8 mouse cellular contexts compared by ENCODE assay signal in genomic region chr1:157443723-157444561, GRCm38 (mm10). TPM values are rescaled to one million over a fixed set of nuclear protein-coding genes. Genes with fewer than 3 reads are reported as not detected.
DNase-seq lines count a peak whose midpoint lies in the region; ATAC-seq and TF ChIP-seq lines count a peak whose summit lies in the region.

No protein-coding gene starts in this region.

- peak overlapping the region; percentile 32 for H3K4me2 ChIP-seq in liver, embryonic 16.5 days (ENCODE audit: low read depth, low read length)

- H3K79me2 ChIP-seq in MEL (ENCODE audit: control insufficient read depth, insufficient read depth, low read length, poor library complexity) = no peaks in the 10 kb centered on the region; the same call in 1 of the 2 replicates

- peak; percentile 28 for DNase-seq in MEL (ENCODE audit: low read depth, low spot score)
- peak; percentile 45 to 48 for DNase-seq in heart, postnatal 10 days
- DNase-seq in gastrocnemius, adult 18-20 months (ENCODE audit: low spot score) = no peak
- DNase-seq in ovary, postnatal 14 days (ENCODE audit: low spot score) = no peak
- DNase-seq in thymus, postnatal 14 days = no peak
- no peak for DNase-seq in T-cell, adult 2 months (ENCODE audit: low spot score)

- no peak for TF ChIP-seq POLR2A in MEL (IDR thresholded peaks at IDR 0.05; ENCODE audit: control insufficient read depth in 1 of 2, insufficient read depth in 1 of 2, low read depth in 1 of 2, low read length in 2 of 2, poor library complexity in 1 of 2)
- TF ChIP-seq POLR2A in cortical plate, adult 2 months (IDR thresholded peaks at IDR 0.05; ENCODE audit: extremely low read depth, insufficient read depth, low read length) = no peak

- ATAC-seq in liver, embryonic 16.5 days (ENCODE audit: low read depth) = no peak

- H3K4me3 ChIP-seq in MEL (ENCODE audit: control insufficient read depth in 1 of 2, insufficient read depth in 1 of 2, low read depth in 2 of 2, low read length in 2 of 2) = peak overlapping the region; percentile 65 to 86
- no peak overlapping the region for H3K4me3 ChIP-seq in cortical plate, adult 2 months (ENCODE audit: insufficient read depth, low read length)
- H3K4me3 ChIP-seq in liver, embryonic 16.5 days (ENCODE audit: low read depth, low read length) = no peak overlapping the region

- H3K4me1 ChIP-seq in MEL (ENCODE audit: control insufficient read depth in 1 of 2, insufficient read depth in 2 of 2, low read length in 2 of 2) = peaks cover 2 to 26% of the 10 kb centered on the region in 2 experiments
- H3K4me1 ChIP-seq in cortical plate, adult 2 months (ENCODE audit: control insufficient read depth, insufficient read depth, low read length) = peaks cover 4% of the 10 kb centered on the region
- no peaks in the 10 kb centered on the region for H3K4me1 ChIP-seq in liver, embryonic 16.5 days (ENCODE audit: control insufficient read depth, low read depth, low read length)

- TF ChIP-seq CTCF in MEL (IDR thresholded peaks at IDR 0.05 in 2 of 3, conservative IDR thresholded peaks at IDR 0.05 in 1 of 3; ENCODE audit: control insufficient read depth in 1 of 3, insufficient read depth in 1 of 3, low read depth in 2 of 3, low read length in 3 of 3, poor library complexity in 1 of 3, severe bottlenecking in 1 of 3) = no peak
- TF ChIP-seq CTCF in cortical plate, adult 2 months (IDR thresholded peaks at IDR 0.05; ENCODE audit: extremely low read depth, insufficient read depth, low read length) = no peak

- no peaks in the 10 kb centered on the region for H3K27me3 ChIP-seq in MEL (ENCODE audit: control insufficient read depth in 1 of 2, insufficient read depth in 2 of 2, low read length in 2 of 2)
- H3K27me3 ChIP-seq in liver, embryonic 16.5 days (ENCODE audit: control insufficient read depth, insufficient read depth, low read depth, low read length) = no peaks in the 10 kb centered on the region

- no peak for TF ChIP-seq EP300 in MEL (IDR thresholded peaks at IDR 0.05; ENCODE audit: low read depth in 1 of 2, low read length in 2 of 2)

- H3K9me3 ChIP-seq in MEL (replicated peaks; ENCODE audit: insufficient read depth, low read length) = no peaks in the 10 kb centered on the region
- H3K9me3 ChIP-seq in liver, embryonic 16.5 days (replicated peaks; ENCODE audit: control insufficient read depth, low read length) = no peaks in the 10 kb centered on the region

- 26% methylated on average over 19 of the region's 19 CpGs for WGBS in liver, embryonic 16.5 days (ENCODE audit: insufficient replicate concordance)

- peaks cover 0 to 15% of the 10 kb centered on the region in 2 experiments; a peak in 2 of 4 replicates for H3K36me3 ChIP-seq in MEL (ENCODE audit: control insufficient read depth in 1 of 2, insufficient read depth in 2 of 2, low read length in 2 of 2)
- no peaks in the 10 kb centered on the region for H3K36me3 ChIP-seq in liver, embryonic 16.5 days (ENCODE audit: control insufficient read depth, insufficient read depth)

- no peak for TF ChIP-seq RAD21 in MEL (IDR thresholded peaks at IDR 0.05; ENCODE audit: low read depth, low read length)

- peak overlapping the region; percentile 62 for H3K9ac ChIP-seq in MEL (ENCODE audit: control insufficient read depth, low read depth, low read length, poor library complexity, severe bottlenecking)
- H3K9ac ChIP-seq in liver, embryonic 16.5 days (ENCODE audit: low read depth, low read length) = no peak overlapping the region

- intact Hi-C loops in heart, postnatal 10 days (cut with DNase I) = loop anchor here (2.0 kb wide), 1 partner anchor 27 kb away; no protein-coding TSS in a partner anchor

- peak overlapping the region; percentile 24; the same call in 1 of the 2 replicates for H3K27ac ChIP-seq in MEL (ENCODE audit: control insufficient read depth, low read depth, low read length)
- H3K27ac ChIP-seq in cortical plate, adult 2 months (ENCODE audit: insufficient read depth, low read length) = peak overlapping the region; percentile 70
- no peak overlapping the region for H3K27ac ChIP-seq in liver, embryonic 16.5 days (ENCODE audit: low read length)

TF ChIP-seq in MEL, 35 proteins besides CTCF, POLR2A, EP300 and RAD21:
- TF ChIP-seq ZNF384 (IDR thresholded peaks at IDR 0.05; ENCODE audit: low read depth, low read length) (peak; percentile 88), TCF12 (IDR thresholded peaks at IDR 0.05; ENCODE audit: low read depth, low read length) (no peak)

RNA-seq across cellular contexts. Expression of gene Cryzl2, which starts 14.4 kb away (rescaled TPM):
- 0.12 TPM in 1 of 2 replicates, not detected in the other for total RNA-seq in MEL (2012; rRNA removed)
- under 1 TPM in 1 of 2 experiments, not detected in 1; 0.04 TPM for polyA plus RNA-seq in MEL (2012; ENCODE audit: insufficient read depth in 1 of 2, insufficient read length in 2 of 2, low read depth in 1 of 2, low replicate concordance in 2 of 2, missing spikeins in 1 of 2)
- polyA plus RNA-seq in cortical plate, adult 2 months (2012; rRNA removed) = 11.7 and 13.8 TPM in 2 replicates
- total RNA-seq in heart, postnatal 10 days (2021) = 10 to 100 TPM; 15.4 to 17.4 TPM
- polyA plus RNA-seq in liver, embryonic 16.5 days (2015; fragmentation: Nextera tagmentation; extraction: Ambion mirVana) = 8.5 and 10.3 TPM in 2 replicates
- total RNA-seq in gastrocnemius, adult 18-20 months (2021) = under 1 TPM; 0.43 to 0.76 TPM

RNA-seq across cellular contexts. Expression of gene Rasal2, which starts 31.5 kb away (rescaled TPM):
- total RNA-seq in MEL (2012; rRNA removed) = 1.5 and 1.9 TPM in 2 replicates
- polyA plus RNA-seq in MEL (2012; ENCODE audit: insufficient read depth in 1 of 2, insufficient read length in 2 of 2, low read depth in 1 of 2, low replicate concordance in 2 of 2, missing spikeins in 1 of 2) = 1 to 10 TPM in 1 of 2 experiments, not detected in 1; 3.2 TPM
- 28.4 and 30.0 TPM in 2 replicates for polyA plus RNA-seq in cortical plate, adult 2 months (2012; rRNA removed)
- 10 to 100 TPM; 33.3 to 34.2 TPM for total RNA-seq in heart, postnatal 10 days (2021)
- 0.83 and 1.4 TPM in 2 replicates for polyA plus RNA-seq in liver, embryonic 16.5 days (2015; fragmentation: Nextera tagmentation; extraction: Ambion mirVana)
- total RNA-seq in gastrocnemius, adult 18-20 months (2021) = 1 to 10 TPM; 5.6 to 6.5 TPM

Comparison
In these comparisons a context has a peak if more than half of its experiments do, and no peak if none do; other contexts are left out.
1. DNase-seq: peak in MEL (single experiment) and heart, postnatal 10 days (2 of 2); none in gastrocnemius, adult 18-20 months (single experiment), ovary, postnatal 14 days (single experiment), thymus, postnatal 14 days (single experiment) and T-cell, adult 2 months (single experiment).
2. H3K4me3 ChIP-seq: peak in MEL (2 of 2); none in cortical plate, adult 2 months (single experiment) and liver, embryonic 16.5 days (single experiment).
3. RNA of gene Cryzl2, which starts 14.4 kb away (total RNA-seq): 15.4 to 17.4 TPM in heart, postnatal 10 days; 0.43 to 0.76 TPM in gastrocnemius, adult 18-20 months and 0.12 TPM in MEL; every median in the first group is over 4 times any median in the second.
4. RNA of gene Rasal2, which starts 31.5 kb away (total RNA-seq): 33.3 to 34.2 TPM in heart, postnatal 10 days; 5.6 to 6.5 TPM in gastrocnemius, adult 18-20 months and 1.5 to 1.9 TPM in MEL; every median in the first group is over 4 times any median in the second.